Mouse (Mus musculus) liver (tissue): ENCODE data around the gene Pou3f1.
A peak's percentile ranks its signal among the peaks of the same experiment; 100 is the strongest.
"Not testable (repeated sequence)": the region's sequence is repeated elsewhere in the genome, so short reads cannot be mapped to it uniquely, and the experiment has no call there.

Experiments
- DNase-seq: peaks from one replicate; pipeline ENCODE4 v3.0.0-alpha.2; 2020; ENCODE audit warnings: mixed read lengths

Pou3f1 gene

GRCm38 (mm10) chr4:124693135-124693894 lies 36.7 kb downstream of the Pou3f1 start, which contains the start of gene Utp11:
Utp11 (minus strand) TSS chr4:124693600.
- DNase-seq, result peak; percentile 88

DNA sequence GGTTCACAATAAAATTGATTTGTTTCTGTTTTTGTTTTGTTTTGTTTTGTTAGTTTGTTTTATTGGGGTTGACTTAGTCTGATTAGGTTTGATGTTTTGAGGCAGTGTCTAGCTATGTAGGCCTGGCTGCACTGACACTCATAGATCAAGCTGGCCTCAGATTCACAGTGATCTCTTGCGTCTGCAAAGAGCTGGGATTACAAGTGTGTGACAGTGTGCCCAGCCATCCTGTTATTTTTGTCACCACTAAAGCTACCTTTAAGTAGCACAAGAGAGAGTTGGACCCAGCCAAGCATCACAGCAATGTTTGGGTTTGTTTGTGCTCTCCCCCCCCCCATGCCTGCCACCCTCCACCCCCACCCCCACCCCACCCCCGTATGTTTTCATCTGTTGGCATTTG lies 38.0 kb downstream of the Pou3f1 start:
- no peak for DNase-seq

DNA sequence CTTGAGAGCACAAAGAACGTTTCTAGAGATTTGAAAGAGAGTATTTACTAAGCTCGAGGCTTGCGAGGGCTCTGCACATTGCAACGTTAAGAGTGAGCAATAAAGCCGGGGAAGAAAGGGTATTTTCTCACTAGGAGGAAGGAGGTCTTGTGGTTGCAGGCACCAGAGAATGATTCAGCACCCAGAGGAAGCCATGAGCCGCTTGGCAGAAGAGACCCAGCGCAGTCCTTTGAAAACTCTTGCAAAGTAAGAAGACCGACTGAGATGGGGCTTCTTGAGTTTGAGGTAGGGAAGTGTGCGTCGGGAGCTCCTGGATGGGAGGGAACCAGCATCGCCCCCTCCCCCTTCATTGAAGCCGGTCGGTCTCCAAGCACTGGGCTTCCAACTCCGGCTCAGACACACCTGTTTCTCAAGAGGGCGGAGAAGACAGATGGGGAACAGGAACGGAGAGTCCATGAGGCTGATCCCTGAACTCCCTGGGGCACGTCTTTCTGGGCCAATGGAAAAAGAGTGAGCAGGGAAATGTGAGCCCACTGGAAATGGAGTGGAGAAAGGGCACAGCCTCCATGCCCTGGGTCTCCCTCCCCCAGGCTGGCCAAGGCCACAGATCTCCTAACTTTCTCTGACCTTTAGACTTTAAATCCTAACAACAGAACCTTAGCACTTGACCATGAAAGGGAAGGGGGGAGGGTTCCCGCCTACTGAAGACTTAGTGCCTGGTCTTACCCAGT lies 39.3 kb downstream of the Pou3f1 start:
- no peak for DNase-seq

DNA sequence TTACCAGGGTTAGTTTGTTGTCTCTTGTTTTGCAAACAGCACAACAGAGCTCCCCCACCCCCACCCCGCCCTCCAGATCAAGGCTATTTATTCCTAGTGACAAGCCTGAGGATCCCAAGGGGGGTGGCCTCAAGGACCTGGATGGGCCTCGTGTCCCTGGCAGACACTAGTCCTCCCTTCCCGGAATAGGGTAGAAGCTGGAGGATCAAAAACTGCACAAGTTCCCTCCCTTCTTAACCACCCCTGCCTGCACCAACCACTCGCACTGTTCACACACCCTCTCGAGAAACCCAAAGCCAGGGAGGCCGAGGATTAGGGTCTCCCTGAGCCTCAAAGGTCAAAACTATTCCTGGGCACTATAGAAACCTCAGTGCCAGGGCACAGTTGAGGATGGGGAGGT lies 43.2 kb downstream of the Pou3f1 start:
- DNase-seq, result no peak

- DNase-seq, result peak; percentile 85
Observed at GRCm38 (mm10) chr4:124700248-124700971, 43.8 kb downstream of the Pou3f1 start, which contains the start of gene Fhl3. Fhl3 (plus strand) TSS chr4:124700701.

- peak; percentile 40 for DNase-seq
Observed at GRCm38 (mm10) chr4:124701052-124701845, 44.6 kb downstream of the Pou3f1 start.

DNA sequence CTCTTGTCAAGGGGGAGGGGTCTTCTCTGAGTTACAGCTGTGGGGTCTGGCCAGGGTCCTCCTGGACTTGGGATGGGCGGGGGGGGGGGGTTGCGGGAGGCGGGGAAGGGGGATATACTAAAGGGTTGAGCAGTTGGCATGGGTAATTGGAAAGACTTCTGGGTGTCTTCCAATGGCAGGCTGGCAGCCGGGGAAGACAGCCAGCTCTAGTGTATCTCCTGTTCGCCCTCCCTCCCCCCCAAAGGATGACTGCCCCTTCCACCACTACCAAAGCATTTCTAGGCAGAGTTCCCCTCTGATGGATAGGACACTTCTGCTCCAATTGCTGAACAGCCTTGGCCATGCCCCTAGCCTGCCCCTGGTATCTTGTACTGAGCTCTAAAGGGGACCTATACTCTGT lies 45.3 kb downstream of the Pou3f1 start:
- DNase-seq, result no peak

DNA sequence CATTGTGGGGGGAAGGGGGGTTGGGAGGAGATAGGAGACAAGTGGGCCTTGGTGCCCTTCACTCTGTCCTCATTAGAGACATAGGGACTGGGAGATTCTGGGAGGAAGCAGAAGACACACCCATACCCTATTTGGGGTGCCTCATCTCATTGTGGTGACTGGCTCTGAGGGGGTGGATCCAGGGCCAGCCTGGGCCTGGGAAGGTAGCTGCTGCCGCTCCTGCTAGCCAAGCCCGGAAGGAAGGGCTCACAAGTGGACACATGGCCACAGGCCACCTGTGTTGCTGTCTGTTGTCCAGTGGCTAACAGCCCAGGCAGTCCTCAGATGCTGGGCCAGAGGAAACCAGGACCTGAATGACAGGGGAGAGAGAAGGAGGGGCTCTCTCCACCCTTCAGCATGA lies 46.8 kb downstream of the Pou3f1 start:
- DNase-seq, result peak; percentile 20

DNA sequence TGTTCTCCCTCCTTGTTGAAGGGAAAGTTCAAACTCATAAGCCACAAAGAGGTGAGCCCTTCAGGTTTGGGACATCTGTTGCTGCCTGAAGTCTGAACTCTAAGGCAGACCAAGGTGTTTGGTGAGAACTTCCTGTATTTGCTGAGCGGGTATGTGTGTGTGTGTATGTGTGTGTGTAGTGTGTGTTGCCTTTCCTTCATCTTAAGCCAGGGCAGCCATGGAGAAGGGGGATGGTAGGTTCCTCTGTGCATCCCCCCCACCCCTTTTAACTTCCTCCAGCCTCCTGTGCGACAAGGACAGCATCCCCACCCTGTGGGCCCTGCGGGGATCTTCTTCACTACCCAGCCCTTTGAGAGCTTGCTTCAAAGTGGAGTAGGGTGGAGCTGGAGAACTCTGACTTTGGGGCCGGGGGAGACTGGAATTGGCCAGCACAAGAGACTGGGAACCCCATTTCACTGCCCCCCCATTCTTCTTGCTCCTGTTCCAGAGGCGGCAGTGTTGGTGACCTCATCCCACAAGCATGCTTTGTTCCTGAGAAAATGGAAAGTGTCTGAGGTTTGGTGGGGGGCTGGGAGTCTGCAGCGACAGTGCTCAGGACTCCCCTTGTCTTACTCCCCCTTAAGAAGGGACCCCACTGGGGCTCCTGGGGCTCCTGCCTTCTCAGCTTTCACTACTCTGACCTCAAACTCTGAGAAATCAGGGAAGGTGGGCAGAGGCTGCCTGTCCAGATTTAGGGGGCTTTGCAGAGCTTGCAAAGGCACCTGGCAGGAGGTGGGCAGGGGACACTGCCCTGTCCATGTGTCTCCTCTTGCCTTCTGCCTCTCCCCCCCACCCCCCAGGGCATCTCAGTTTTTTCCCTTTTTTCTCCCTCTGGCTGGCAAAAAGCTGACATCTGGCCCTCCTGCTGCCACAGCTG lies 47.5 kb downstream of the Pou3f1 start:
- DNase-seq, result no peak

GRCm38 (mm10) chr4:124704797-124705474 lies 48.3 kb downstream of the Pou3f1 start:
- DNase-seq, result peak; percentile 36

DNA sequence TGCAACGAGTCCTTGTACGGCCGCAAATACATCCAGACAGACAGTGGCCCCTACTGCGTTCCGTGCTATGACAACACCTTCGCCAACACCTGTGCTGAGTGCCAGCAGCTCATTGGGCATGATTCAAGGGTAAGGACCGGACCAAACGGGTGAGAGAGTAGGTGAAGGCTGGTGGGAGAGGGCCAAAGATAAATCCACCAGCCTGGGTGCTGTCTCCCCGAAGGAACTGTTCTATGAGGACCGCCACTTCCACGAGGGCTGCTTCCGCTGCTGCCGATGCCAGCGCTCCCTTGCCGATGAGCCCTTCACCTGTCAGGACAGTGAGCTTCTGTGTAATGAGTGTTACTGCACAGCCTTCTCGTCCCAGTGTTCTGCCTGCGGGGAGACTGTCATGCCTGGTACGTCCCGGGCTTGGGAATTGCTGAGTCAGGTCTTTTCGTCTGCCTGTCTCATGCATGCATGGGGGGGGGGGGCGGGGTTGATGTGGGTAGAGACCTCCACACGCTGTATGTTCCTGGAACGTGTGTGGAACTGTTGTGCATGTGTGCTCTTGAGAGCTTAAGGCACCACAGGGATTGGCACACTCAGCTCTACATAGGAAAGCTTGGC lies 49.2 kb downstream of the Pou3f1 start:
- no peak for DNase-seq

DNA sequence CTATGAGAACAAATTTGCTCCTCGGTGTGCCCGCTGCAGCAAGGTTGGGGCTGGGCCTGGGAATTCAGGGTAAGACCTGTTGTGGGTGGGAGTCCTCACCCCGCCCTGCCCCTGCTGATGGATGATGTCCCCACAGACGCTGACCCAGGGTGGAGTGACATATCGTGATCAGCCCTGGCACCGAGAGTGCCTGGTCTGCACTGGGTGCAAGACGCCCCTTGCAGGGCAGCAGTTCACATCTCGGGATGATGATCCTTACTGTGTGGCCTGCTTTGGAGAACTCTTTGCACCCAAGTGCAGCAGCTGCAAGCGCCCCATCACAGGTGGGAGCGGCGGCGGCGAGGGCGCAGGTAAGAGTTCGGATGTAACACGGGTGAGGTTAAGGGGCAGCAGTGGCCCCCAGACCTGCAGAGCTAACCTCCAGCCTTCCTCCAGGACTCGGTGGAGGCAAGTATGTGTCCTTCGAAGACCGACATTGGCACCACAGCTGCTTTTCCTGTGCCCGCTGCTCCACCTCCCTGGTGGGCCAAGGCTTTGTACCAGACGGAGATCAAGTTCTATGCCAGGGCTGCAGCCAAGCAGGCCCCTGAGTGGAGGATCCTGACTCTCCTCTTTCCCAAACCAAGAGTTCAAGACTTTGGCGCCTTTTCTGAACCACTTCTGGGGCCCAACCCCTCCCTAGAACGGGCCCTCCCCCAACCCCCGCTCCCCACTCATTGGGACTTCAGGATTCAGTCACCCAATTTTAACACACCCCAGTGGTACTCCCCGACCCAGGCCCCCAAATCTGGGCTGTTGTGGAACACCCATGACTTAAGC lies 51.0 kb downstream of the Pou3f1 start:
- not testable (repeated sequence) for DNase-seq

- DNase-seq, result not testable (repeated sequence)
Observed at GRCm38 (mm10) chr4:124708200-124708517, 51.6 kb downstream of the Pou3f1 start.

DNA sequence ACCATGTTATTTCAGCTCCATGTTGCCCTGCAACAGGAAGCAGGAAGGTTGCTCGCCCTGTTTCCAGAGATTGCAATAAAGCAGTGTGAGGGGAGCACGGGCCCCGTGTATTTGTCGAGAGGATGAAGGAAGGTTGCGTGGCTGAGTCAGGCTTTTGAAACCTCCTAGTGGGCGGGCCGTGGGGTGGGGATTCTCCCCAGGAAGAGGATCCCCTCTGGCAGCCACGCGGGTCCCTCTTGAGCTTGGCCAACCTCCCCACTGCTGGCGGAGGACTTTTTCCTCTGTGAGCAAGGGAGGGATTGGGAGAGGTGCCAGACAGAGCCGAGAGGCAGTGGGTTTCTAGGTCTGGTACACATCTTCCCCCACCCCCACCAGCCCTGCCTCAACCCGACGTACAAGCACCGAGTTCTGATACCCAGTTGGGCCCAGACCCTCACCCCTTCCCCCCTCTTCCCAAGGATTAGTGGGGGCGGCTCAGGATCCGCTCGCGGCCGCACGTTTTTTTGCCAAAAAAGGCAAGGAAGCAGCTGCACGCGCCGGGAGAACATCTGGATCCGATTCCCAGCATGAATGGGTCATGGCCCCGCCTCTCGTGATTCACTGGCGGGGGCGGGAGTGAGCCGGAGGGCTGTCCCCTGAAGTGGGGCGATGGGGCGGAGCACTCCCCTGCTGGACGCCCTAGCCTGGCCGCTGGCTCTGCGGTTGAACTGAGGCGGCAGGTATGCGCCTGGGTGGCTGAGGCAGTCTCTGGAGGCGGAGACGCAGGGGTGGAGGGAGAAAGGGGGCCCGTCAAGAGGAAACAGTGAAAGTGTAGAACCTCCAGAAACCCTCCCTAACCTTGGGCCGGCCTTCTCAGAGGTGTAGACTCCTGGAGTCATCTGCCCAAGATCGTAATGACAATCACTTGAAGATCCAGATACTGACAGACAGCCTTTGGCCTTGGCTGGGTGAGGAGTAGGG lies 52.2 kb downstream of the Pou3f1 start:
- peak; percentile 92 for DNase-seq

GRCm38 (mm10) chr4:124709961-124710446 lies 53.4 kb downstream of the Pou3f1 start:
- DNase-seq, result peak; percentile 63
